Mouse (Mus musculus): ENCODE measurements at regions not wholly inside any gene's neighbourhood (a gene's known extent, or its start where the extent isn't known, plus 50 kb on each side); places are given as distances from the start of the nearest gene placed in this dataset.

GRCm38 (mm10) chr3:13248789-13249188 is 1231.7 kb upstream of the Slc7a12 start:
- TF ChIP-seq CTCF (conservative IDR thresholded peaks at IDR 0.05; ENCODE audit: low read length): no peak
- no peak for TF ChIP-seq POU5F1 (IDR thresholded peaks at IDR 0.05; ENCODE audit: borderline replicate concordance, low read length)
- TF ChIP-seq NANOG (IDR thresholded peaks at IDR 0.05; ENCODE audit: borderline replicate concordance, low read length): no peak

Measured in E14TG2a.4 (cell line).